Mouse (Mus musculus) intestine, embryonic 15.5 days (tissue): ENCODE results near the gene Ranbp6. TPM values are rescaled to one million over a fixed set of nuclear protein-coding genes. Genes with fewer than 3 reads are reported as not detected.

ENCODE experiments used
- ATAC-seq: fragments of 200-750 bp; cut with Nextera tagmentation; 2 replicates; pipeline ENCODE4 v1.8.0; 2017; ENCODE audit warnings: moderate TSS enrichment, moderate library complexity
- H3K27ac ChIP-seq: fragments of 300-500 bp; sonication (generic); 2 replicates; pipeline ENCODE4 v1.5.1; 2015; ENCODE audit warnings: mild to moderate bottlenecking, inconsistent platforms
- H3K27me3 ChIP-seq: fragments of 300-500 bp; sonication (generic); replicated peaks from 2 replicates; pipeline ENCODE4 v1.6.1; 2015; ENCODE audit warnings: inconsistent platforms
- H3K36me3 ChIP-seq: fragments of 300-500 bp; sonication (generic); 2 replicates; pipeline ENCODE4 v1.6.1; 2015; ENCODE audit warnings: inconsistent platforms
- H3K4me1 ChIP-seq: fragments of 300-500 bp; sonication (generic); replicated peaks from 2 replicates; pipeline ENCODE4 v1.6.1; 2015; ENCODE audit warnings: inconsistent platforms
- H3K4me2 ChIP-seq: fragments of 300-500 bp; sonication (generic); replicated peaks from 2 replicates; pipeline ENCODE4 v1.6.1; 2015; ENCODE audit warnings: mild to moderate bottlenecking, inconsistent platforms
- H3K4me3 ChIP-seq: fragments of 300-500 bp; sonication (generic); replicated peaks from 2 replicates; pipeline ENCODE4 v1.5.1; 2015; ENCODE audit warnings: inconsistent platforms
- H3K9ac ChIP-seq: fragments of 300-500 bp; sonication (generic); 2 replicates; pipeline ENCODE4 v1.6.1; 2015; ENCODE audit warnings: inconsistent platforms
- H3K9me3 ChIP-seq: fragments of 300-500 bp; sonication (generic); 2 replicates; pipeline ENCODE4 v1.6.1; 2016; ENCODE audit warnings: inconsistent platforms
- WGBS: fragments of 180-500 bp; shearing (Covaris S2); methylation state at CpG from one replicate; pipeline ENCODE4 v1.1.7; 2015; 5-methylcytosine and 5-hydroxymethylcytosine counted together
- polyA plus RNA-seq: library from polyadenylated mRNA; unstranded; fragments of >200 nt; fragmentation: Nextera tagmentation; extraction: Ambion mirVana; gene quantifications from 2 replicates; pipeline ENCODE4 v1.2.1, GENCODE M21; 2015

Gene Ranbp6
- polyA plus RNA-seq, 1 experiment from 2014 or later = 12.9 TPM

DNA sequence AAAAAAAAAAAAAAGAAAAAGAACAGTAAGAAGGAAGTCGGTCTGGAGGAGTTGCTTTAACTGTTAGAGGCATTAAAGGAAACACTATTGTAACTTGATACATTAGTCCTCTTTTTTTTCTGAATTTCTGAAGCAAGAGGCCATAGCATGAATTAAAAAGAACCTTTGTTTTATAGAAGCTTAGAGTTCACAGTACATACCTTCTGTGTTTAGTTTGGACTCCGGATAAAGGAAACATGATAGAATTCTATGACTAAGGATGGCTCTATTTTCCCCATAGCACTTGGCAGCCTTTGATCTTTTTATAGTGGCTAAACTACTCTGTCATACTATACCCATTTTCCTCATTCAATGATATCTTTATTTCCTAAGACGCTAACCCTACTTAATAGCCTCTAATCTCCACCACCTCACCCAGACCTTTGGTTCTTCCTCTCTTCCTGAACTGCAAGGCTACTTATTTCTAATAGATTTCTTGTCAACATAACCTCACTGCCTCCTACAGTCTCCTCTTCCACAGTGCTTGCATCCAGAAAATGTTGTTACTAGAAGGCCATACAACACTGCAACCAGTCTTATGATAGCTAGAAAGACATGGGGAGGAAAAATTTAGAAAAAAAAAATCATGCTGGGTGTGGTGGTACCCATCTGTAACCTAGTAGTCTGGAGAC is 22.7 kb upstream of the Ranbp6 start:
- Histone ChIP-seq H3K36me3 (no peaks in the 10 kb centered on the region), H3K4me2 (no peak overlapping the region), H3K4me1 (no peaks in the 10 kb centered on the region), H3K9ac (no peak overlapping the region), H3K4me3 (no peak overlapping the region), H3K27ac (no peak overlapping the region), H3K27me3 (no peaks in the 10 kb centered on the region), H3K9me3 (no peaks in the 10 kb centered on the region)
- 44% methylated on average over 3 of the region's 3 CpGs for WGBS
- ATAC-seq = peak; percentile 63

DNA sequence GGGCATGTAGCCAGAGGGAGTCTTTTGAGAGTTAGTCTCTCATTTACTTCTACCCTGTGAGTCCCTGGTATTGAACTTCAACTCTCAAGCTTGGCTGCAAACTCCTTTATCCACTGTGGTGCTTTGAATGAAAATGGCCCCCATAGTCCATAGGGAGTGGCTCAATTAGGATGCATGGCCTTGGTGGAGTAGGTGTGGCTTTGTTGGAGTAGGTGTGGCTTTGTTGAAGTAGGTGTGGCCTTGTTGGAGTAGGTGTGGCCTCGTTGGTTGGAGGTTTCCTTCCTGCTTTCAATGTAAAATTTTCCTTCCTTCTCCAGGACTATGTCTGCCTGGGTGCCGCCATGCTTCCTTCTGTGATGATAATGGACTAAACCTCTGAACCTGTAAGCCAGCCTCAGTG is 18.1 kb upstream of the Ranbp6 start:
- Histone ChIP-seq H3K4me3 (no peak overlapping the region), H3K9ac (no peak overlapping the region), H3K36me3 (no peaks in the 10 kb centered on the region), H3K4me1 (no peaks in the 10 kb centered on the region), H3K27ac (no peak overlapping the region), H3K27me3 (no peaks in the 10 kb centered on the region), H3K9me3 (no peaks in the 10 kb centered on the region), H3K4me2 (no peak overlapping the region)
- ATAC-seq = no peak
- WGBS = 82% methylated on average over 2 of the region's 2 CpGs

DNA sequence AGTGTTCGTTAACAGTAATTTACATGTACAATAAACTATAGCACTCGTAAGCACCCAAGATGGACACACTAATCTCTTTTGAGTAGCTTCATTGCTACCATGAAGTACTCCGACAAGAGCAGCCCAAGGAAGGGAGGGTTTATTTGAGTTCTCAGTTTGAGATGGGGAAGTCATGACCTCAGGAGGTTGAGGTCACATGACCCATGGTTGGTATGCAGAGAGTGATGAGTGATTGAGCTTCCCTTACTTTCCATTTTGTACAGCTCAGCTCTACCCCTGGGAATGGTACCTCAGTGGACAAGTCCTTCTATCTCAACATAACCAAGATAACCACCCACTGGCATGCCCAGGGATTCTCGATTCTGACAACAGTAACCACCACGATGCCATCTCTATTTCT is 15.8 kb upstream of the Ranbp6 start:
- Histone ChIP-seq H3K4me3 (no peak overlapping the region), H3K4me1 (no peaks in the 10 kb centered on the region), H3K9me3 (no peaks in the 10 kb centered on the region), H3K27me3 (no peaks in the 10 kb centered on the region), H3K9ac (no peak overlapping the region), H3K27ac (no peak overlapping the region), H3K36me3 (no peaks in the 10 kb centered on the region), H3K4me2 (no peak overlapping the region)
- WGBS = 77% methylated on average over 5 of the region's 5 CpGs
- ATAC-seq = no peak

DNA sequence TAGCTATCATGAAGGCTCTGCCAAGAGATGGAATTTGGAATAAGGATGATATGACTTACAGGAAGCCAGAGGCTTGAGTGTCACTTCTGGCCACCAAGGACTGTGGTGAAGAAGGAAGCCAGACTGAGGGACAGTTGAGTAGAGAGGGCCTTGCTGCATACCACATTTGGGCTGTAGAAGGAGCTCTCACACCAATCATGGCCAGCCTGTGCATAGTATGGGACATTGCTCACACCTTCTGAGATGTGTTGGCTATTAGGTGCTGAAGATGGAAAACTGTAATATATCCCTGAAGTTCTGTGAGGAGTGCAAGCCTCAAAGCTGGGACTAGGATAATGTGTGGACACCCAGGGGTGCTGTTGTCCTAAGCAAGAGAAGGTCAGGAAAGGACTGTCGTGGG is 13.9 kb upstream of the Ranbp6 start:
- no peak overlapping the region for H3K4me3 ChIP-seq
- no peaks in the 10 kb centered on the region for H3K9me3 ChIP-seq
- ATAC-seq = peak; percentile 59; the same call in 1 of the 2 replicates
- H3K4me1 ChIP-seq = no peaks in the 10 kb centered on the region
- H3K36me3 ChIP-seq = no peaks in the 10 kb centered on the region
- H3K4me2 ChIP-seq = no peak overlapping the region
- H3K9ac ChIP-seq = no peak overlapping the region
- no peaks in the 10 kb centered on the region for H3K27me3 ChIP-seq
- WGBS = 76% methylated on average over 1 of the region's 1 CpGs
- H3K27ac ChIP-seq = no peak overlapping the region

DNA sequence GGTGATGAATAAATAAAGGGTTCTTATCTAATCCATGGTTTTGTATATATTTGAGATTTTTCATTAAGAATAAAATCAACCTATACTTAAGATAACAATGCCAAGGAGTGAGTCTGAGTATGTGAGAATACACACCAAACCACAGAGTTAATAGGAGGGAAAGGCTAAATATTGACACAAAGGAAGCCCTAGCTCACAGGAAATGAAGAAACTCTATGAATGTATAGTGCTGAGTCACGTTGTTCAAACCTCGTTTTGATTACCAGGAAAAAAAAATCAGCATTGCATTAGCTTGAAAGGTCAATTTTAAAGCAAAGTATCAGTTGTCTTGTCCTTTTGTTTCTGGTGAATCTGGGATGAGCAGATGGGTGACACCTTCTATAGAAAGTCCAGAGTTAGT is 12.2 kb upstream of the Ranbp6 start:
- WGBS = 33% methylated on average over 2 of the region's 2 CpGs
- H3K9me3 ChIP-seq = no peaks in the 10 kb centered on the region
- H3K9ac ChIP-seq = no peak overlapping the region
- no peak overlapping the region for H3K4me2 ChIP-seq
- ATAC-seq = no peak
- H3K4me1 ChIP-seq = no peaks in the 10 kb centered on the region
- H3K27me3 ChIP-seq = no peaks in the 10 kb centered on the region
- no peak overlapping the region for H3K4me3 ChIP-seq
- no peak overlapping the region for H3K27ac ChIP-seq
- no peaks in the 10 kb centered on the region for H3K36me3 ChIP-seq

DNA sequence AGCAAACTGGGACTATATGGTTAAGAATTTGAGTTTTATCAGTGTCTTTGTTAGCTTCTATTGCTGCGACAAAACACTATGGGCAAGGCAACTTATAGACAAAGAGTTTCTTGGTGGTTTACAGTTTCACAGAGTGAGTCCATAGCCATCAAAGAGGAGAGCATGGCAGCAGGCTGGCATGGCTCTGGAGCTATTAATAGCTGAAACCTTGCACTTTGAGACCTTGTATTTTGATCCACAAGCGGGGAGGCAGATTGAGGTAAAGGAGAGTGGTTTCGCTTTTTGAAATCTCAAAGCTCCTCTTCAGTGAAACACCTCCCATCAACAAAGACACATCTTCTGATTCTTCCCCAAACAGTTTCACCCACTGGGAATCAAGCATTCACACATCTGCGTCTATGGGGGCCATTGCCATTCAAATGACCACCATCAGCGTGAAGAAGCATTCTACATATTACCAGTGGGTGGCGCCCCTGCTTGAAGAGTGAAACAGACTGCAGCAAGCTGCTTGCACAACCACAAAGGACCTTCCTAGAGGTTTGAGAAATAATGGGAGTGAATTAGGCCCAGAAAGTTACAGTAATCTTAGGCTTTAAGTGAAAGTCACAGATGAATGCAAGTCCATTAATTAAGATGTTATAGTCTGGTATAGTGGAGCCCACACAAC is 11.4 kb upstream of the Ranbp6 start:
- H3K4me3 ChIP-seq = no peak overlapping the region
- no peaks in the 10 kb centered on the region for H3K27me3 ChIP-seq
- H3K27ac ChIP-seq = no peak overlapping the region
- H3K4me2 ChIP-seq = no peak overlapping the region
- H3K9ac ChIP-seq = no peak overlapping the region
- H3K9me3 ChIP-seq = no peaks in the 10 kb centered on the region
- H3K4me1 ChIP-seq = no peaks in the 10 kb centered on the region
- H3K36me3 ChIP-seq = no peaks in the 10 kb centered on the region
- 50% methylated on average over 6 of the region's 6 CpGs for WGBS
- no peak for ATAC-seq

DNA sequence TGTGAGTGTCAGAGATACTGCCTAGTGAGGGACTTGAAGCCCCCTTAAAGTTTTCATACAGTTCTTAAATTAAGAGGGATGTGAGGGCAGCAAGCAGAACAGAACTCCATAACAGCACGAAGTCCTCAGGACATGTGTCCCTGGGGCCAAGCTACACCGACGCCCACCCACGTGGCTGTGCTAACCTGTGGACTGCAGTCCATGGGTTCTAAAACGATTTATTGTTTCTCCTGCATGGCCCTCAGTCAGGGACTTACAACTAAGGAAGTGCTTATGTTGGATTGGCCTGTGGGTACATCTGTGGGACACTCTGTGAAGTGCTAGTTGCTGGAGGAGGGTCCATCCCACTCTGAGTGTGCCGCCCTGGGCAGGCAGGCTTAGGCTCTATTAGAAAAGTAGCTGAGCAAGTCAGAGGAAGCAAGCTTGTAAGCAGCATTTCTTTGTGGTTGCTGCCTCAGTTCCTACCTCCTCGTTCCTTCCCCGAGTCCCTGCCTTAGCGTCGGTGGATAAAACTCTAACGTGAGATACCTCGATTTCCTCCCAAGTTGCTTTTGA is 10.8 kb upstream of the Ranbp6 start:
- Histone ChIP-seq H3K9me3 (no peaks in the 10 kb centered on the region), H3K27me3 (no peaks in the 10 kb centered on the region), H3K36me3 (no peaks in the 10 kb centered on the region), H3K4me1 (no peaks in the 10 kb centered on the region), H3K4me2 (no peak overlapping the region), H3K27ac (no peak overlapping the region), H3K9ac (no peak overlapping the region), H3K4me3 (no peak overlapping the region)
- 65% methylated on average over 12 of the region's 12 CpGs for WGBS
- peak; percentile 63; the same call in 1 of the 2 replicates for ATAC-seq

DNA sequence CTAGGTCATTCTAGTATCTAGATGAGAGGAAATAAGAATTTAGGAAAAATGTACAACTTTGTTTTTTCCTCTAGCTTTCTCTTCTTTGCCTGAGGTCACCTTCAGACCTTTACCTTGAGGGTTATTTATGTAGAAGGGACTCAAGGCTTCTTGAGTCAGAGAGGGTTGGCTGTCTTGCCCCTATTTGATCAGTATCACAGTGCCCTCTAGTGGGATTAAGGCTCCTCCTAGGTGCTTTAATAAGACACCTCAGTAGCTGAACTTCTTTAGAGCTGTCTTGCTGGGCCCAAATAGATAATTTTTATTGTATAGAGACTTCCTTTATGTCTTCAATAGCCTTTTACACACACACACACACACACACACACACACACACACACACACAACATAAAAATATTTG is 8.2 kb upstream of the Ranbp6 start:
- no peak for ATAC-seq
- no peak overlapping the region for H3K9ac ChIP-seq
- H3K4me2 ChIP-seq = no peak overlapping the region
- no peaks in the 10 kb centered on the region for H3K4me1 ChIP-seq
- no peaks in the 10 kb centered on the region for H3K27me3 ChIP-seq
- H3K9me3 ChIP-seq = no peaks in the 10 kb centered on the region
- no peaks in the 10 kb centered on the region for H3K36me3 ChIP-seq
- H3K4me3 ChIP-seq = no peak overlapping the region
- no peak overlapping the region for H3K27ac ChIP-seq

DNA sequence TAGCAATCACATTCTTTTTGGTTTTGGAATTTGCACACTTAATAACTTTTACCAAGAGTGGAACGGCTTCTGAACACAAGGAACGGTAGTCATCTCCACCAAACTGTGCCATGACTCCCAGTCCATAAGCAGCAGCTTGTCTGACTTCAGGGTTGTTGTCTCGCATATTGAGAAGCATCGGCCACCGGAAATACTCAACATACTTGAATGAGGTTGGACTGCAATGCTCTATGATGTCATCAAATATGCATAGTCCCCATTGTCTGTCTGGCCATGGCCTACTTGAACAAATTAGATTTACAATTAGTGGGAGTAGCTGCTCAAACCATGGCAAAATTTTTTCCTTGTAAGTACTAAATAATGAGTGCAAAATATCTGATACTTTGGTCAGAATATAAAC is 2.8 kb downstream of the Ranbp6 start:
- Histone ChIP-seq H3K9me3 (no peaks in the 10 kb centered on the region), H3K4me1 (0 out of 2 replicates have a peak, but pooled peaks cover 7% of the 10 kb centered on the region), H3K27ac (no peak overlapping the region), H3K4me2 (no peak overlapping the region), H3K4me3 (no peak overlapping the region), H3K9ac (no peak overlapping the region), H3K36me3 (peaks cover 12% of the 10 kb centered on the region; the same call in 1 of the 2 replicates), H3K27me3 (no peaks in the 10 kb centered on the region)
- no peak for ATAC-seq
- 92% methylated on average over 5 of the region's 5 CpGs for WGBS

DNA sequence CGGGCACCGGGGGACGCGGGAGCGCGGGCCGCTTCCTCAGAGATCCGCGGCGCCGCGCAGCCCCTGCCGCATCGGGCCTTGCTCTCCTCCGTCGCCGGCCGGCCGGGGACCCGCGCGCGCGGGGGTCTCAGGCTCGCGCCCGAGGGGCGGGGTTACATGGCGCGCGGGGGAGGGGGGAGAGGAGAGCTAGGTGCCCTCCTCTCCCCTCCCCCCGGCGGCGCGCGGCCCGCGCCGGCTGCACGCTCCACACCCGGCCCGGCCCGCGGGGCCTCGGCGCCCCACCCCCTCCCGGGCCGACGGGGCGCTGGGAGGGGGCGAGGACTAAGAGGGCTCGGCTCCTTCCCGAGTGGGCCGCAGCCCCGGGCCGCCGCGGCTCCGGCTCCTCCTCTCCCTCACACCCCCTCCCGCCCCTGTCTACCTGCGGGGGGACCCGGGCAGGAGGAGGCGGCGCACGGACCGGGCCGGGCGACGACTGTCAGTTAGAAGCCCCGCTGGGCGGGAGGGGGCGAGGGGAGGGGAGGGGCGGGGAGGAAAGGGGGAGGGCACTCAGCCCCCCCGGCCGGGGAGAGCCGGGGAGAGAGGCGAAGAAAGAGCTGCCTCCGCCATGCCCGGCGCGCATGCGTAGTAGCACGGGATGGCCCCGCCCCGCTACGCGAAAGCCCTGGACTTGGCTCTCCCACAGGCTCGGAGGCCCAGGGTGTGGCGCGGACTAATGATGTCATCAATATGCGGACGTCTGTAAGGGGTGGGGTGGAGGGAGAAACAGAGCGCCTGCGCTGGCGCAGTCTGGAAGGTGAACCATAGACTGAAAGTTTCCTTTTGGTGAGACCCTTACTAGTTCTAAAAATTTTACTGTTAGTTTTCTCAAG is 6.6 kb downstream of the Ranbp6 start, which contains the start of gene 9930021J03Rik:
Gene 9930021J03Rik (minus strand): TSS at position 73 of the 869 bp plus-strand sequence.
- peak within 1 kb of the TSS; percentile 85 for H3K9ac ChIP-seq
- peak within 1 kb of the TSS; percentile 91 for H3K27ac ChIP-seq
- H3K27me3 ChIP-seq = no peaks in the 10 kb centered on the region
- H3K9me3 ChIP-seq = no peaks in the 10 kb centered on the region
- under 1% methylated on average over 47 of the region's 95 CpGs for WGBS
- ATAC-seq = peak; percentile 93
- peaks cover 12% of the 10 kb centered on the region; the same call in 1 of the 2 replicates for H3K36me3 ChIP-seq
- 0 out of 2 replicates have a peak, but pooled peaks cover 3% of the 10 kb centered on the region for H3K4me1 ChIP-seq
- H3K4me3 ChIP-seq = peak within 1 kb of the TSS; percentile 91
- peak within 1 kb of the TSS; percentile 86 for H3K4me2 ChIP-seq

DNA sequence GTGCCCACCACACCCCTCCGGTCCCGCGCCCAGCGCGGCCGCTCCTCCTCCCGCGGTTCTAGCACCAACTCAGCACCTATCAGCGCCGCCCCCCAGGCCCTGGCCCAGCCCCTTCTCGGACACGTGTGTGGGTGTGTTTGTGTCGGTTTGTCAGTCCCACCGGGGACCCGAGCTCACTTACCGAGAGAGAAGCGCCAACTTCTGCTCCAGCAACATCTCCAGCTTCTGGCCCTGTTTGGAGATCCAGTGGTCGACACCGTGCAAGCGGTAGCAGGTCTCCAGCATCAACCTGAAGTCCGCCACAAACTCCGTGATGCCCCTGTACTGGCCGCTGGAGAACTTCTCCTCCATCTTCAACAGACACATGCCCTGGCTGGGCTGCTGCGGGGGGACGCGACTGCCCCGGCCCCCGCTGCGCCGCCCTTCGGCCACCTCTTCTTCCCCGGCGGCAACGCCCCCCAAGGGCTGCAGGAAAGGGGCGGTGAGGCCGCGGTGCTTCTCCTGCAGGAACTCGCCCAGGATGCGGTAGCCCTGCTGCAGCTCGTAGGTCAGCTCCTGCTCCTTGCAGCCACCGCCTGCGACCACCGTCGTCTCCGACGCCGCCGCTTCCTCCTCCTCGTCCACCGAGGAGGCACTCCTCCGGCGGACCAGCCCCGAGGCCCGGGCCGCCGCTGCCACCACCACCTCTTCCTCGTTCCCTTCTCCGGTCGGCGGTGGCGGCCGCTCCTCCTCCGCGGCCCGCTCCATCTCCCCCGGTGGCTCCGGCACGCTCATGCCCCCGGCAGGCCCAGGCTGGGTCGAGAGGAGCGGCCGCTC is 7.5 kb downstream of the Ranbp6 start:
- H3K9ac ChIP-seq = peak overlapping the region; percentile 85
- H3K9me3 ChIP-seq = no peaks in the 10 kb centered on the region
- WGBS = under 1% methylated on average over 63 of the region's 72 CpGs
- H3K4me2 ChIP-seq = peak overlapping the region; percentile 86
- H3K36me3 ChIP-seq = peaks cover 7% of the 10 kb centered on the region; the same call in 1 of the 2 replicates
- no peaks in the 10 kb centered on the region for H3K27me3 ChIP-seq
- H3K27ac ChIP-seq = peak overlapping the region; percentile 91
- peak; percentile 73 for ATAC-seq
- peak overlapping the region; percentile 91 for H3K4me3 ChIP-seq
- 0 out of 2 replicates have a peak, but pooled peaks cover 3% of the 10 kb centered on the region for H3K4me1 ChIP-seq
